Mouse (Mus musculus) limb, embryonic 10.5 days (tissue): ENCODE data around the gene Stard7. TPM values are rescaled to one million over a fixed set of nuclear protein-coding genes. Genes with fewer than 3 reads are reported as not detected.

Experiments used
- DNase-seq: peaks from one replicate; pipeline ENCODE4 v3.0.0-alpha.2; 2017; ENCODE audit warnings: low spot score
- H3K27ac ChIP-seq: fragments of 300-500 bp; sonication (generic); 2 replicates; pipeline ENCODE4 v1.5.1; 2016; ENCODE audit warnings: mild to moderate bottlenecking
- H3K27me3 ChIP-seq: fragments of 300-500 bp; sonication (generic); 2 replicates; pipeline ENCODE4 v1.6.1; 2016; ENCODE audit warnings: low read depth, mild to moderate bottlenecking; ENCODE audit not compliant: poor library complexity, severe bottlenecking
- H3K36me3 ChIP-seq: fragments of 300-500 bp; sonication (generic); 2 replicates; pipeline ENCODE4 v1.6.1; 2016; ENCODE audit warnings: mild to moderate bottlenecking, moderate library complexity
- H3K4me1 ChIP-seq: fragments of 300-500 bp; sonication (generic); 2 replicates; pipeline ENCODE4 v1.6.1; 2016
- H3K4me3 ChIP-seq: fragments of 300-500 bp; sonication (generic); 2 replicates; pipeline ENCODE4 v1.5.1; 2016; ENCODE audit warnings: mild to moderate bottlenecking, moderate library complexity
- H3K9me3 ChIP-seq: fragments of 300-500 bp; sonication (generic); replicated peaks from 2 replicates; pipeline ENCODE4 v1.6.1; 2016; ENCODE audit warnings: mild to moderate bottlenecking
- WGBS: fragments of 180-500 bp; shearing (Covaris S2); methylation state at CpG from one replicate; pipeline ENCODE4 v1.1.7; 2016; 5-methylcytosine and 5-hydroxymethylcytosine counted together
- polyA plus RNA-seq: library from polyadenylated mRNA; unstranded; fragments of >200 nt; fragmentation: Nextera tagmentation; extraction: Ambion mirVana; gene quantifications from 2 replicates; pipeline ENCODE4 v1.2.1, GENCODE M21; 2016

Gene Stard7
- polyA plus RNA-seq, 1 experiment from 2014 or later = 80.8 TPM

DNA sequence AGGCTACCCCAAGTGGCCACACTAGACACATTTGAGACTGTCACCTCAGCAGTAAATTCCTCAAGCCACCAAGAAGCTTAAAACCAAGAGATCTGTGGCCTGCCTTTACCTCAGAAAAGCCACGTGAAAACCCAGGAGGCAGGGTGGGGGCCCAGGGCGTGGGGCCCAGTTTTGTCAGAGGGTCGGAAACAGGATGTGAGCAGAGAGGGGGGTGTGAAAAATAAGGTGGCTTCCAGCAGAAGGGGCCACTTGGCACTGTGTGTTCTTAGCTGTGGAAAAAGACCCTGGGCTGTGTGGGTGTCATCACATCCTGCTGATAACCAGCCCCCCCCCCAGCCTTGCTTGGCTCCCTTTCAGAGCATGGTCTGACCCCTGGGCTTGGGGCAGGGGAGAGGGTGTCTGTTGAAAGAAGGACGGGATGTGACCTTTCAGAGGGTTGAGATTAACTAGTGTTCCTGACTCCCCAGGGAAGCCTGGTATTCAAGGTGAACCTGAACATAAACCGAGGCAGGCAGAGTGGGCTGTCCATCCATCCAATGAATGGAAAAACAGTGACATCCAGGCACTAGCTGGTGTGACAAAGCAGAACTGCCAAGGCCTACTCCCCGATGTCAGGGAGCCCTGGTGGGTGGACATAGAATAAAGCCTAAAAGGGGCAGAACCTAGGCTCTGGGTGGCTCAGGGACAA is 44.6 kb downstream of the Stard7 start:
- Histone ChIP-seq H3K27me3 (no peaks in the 10 kb centered on the region), H3K9me3 (no peaks in the 10 kb centered on the region), H3K4me3 (no peak overlapping the region), H3K36me3 (no peaks in the 10 kb centered on the region), H3K4me1 (no peaks in the 10 kb centered on the region), H3K27ac (peak overlapping the region; percentile 3; the same call in 1 of the 2 replicates)
- 73% methylated on average over 6 of the region's 6 CpGs for WGBS
- DNase-seq = no peak

- WGBS = 79% methylated on average over 1 of the region's 1 CpGs
- Histone ChIP-seq H3K4me3 (no peak overlapping the region), H3K27ac (no peak overlapping the region), H3K27me3 (no peaks in the 10 kb centered on the region), H3K4me1 (no peaks in the 10 kb centered on the region), H3K36me3 (no peaks in the 10 kb centered on the region), H3K9me3 (no peaks in the 10 kb centered on the region)
- no peak for DNase-seq
Measured at GRCm38 (mm10) chr2:127315155-127315470, 45.1 kb downstream of the Stard7 start.

DNA sequence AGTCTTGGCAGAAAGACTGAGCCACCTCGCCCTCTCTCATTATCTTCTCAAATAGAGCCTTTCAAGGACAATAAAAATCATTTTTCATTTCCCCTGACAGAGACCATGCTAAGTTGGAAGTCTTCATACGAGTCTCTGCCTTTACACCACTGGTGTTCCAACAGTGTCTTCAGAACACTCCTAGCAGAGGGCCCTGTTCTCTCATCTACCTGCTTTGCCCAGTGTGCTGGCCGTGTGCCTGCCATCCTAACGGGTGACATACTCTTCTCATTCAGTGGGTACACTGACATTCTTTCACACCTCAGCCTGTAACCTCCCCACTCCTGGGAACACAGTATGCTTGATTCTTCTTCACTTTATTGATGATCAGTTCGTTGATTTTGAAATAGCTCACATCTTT is 46.4 kb downstream of the Stard7 start:
- DNase-seq = no peak
- Histone ChIP-seq H3K27ac (no peak overlapping the region), H3K4me3 (no peak overlapping the region), H3K27me3 (no peaks in the 10 kb centered on the region), H3K9me3 (no peaks in the 10 kb centered on the region), H3K36me3 (no peaks in the 10 kb centered on the region), H3K4me1 (no peaks in the 10 kb centered on the region)
- 81% methylated on average over 5 of the region's 5 CpGs for WGBS

GRCm38 (mm10) chr2:127318136-127318535 is 48.1 kb downstream of the Stard7 start:
- Histone ChIP-seq H3K36me3 (no peaks in the 10 kb centered on the region), H3K4me1 (peaks cover 3% of the 10 kb centered on the region), H3K27me3 (no peaks in the 10 kb centered on the region), H3K27ac (no peak overlapping the region), H3K9me3 (no peaks in the 10 kb centered on the region), H3K4me3 (no peak overlapping the region)
- no peak for DNase-seq
- whole genome bisulfite sequencing = 91% methylated on average over 4 of the region's 4 CpGs

- WGBS = 76% methylated on average over 4 of the region's 4 CpGs
- H3K9me3 ChIP-seq = no peaks in the 10 kb centered on the region
- no peak overlapping the region for H3K27ac ChIP-seq
- no peak for DNase-seq
- H3K4me1 ChIP-seq = peaks cover 10% of the 10 kb centered on the region
- no peaks in the 10 kb centered on the region for H3K36me3 ChIP-seq
- no peak overlapping the region for H3K4me3 ChIP-seq
- H3K27me3 ChIP-seq = no peaks in the 10 kb centered on the region
Measured at GRCm38 (mm10) chr2:127319071-127319470, 49.1 kb downstream of the Stard7 start.

GRCm38 (mm10) chr2:127322671-127323285 is 52.8 kb downstream of the Stard7 start:
- Histone ChIP-seq H3K27me3 (no peaks in the 10 kb centered on the region), H3K4me3 (no peak overlapping the region), H3K4me1 (peaks cover 10% of the 10 kb centered on the region), H3K27ac (no peak overlapping the region), H3K9me3 (no peaks in the 10 kb centered on the region), H3K36me3 (no peaks in the 10 kb centered on the region)
- DNase-seq = no peak
- WGBS = 93% methylated on average over 6 of the region's 6 CpGs

- 78% methylated on average over 1 of the region's 1 CpGs for WGBS
- Histone ChIP-seq H3K27me3 (no peaks in the 10 kb centered on the region), H3K36me3 (no peaks in the 10 kb centered on the region), H3K9me3 (no peaks in the 10 kb centered on the region), H3K4me3 (no peak overlapping the region), H3K4me1 (peaks cover 14% of the 10 kb centered on the region), H3K27ac (no peak overlapping the region)
- DNase-seq = no peak
Measured at GRCm38 (mm10) chr2:127323667-127324066, 53.6 kb downstream of the Stard7 start.

DNA sequence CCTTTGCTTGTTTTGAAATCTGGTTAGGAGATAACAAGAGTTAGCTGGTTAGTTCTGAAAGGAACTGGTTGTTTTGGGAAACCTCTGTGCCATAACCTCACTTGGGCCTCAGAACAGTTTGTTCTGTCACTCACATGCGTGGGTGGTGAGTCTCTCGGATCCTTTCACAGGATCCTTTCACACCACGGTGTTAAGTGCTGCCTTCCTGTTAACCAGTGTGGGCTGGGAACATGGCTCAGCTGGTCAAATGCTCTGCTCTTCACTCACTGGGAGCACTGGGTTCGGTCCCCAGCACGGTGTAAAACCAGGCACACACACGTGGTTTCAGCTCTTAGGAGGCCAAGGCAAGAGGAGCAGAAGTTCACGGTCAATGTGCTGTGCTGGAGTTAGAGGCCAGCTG is 54.4 kb downstream of the Stard7 start:
- no peak for DNase-seq
- WGBS = 51% methylated on average over 7 of the region's 7 CpGs
- Histone ChIP-seq H3K27me3 (no peaks in the 10 kb centered on the region), H3K36me3 (no peaks in the 10 kb centered on the region), H3K4me1 (peaks cover 20% of the 10 kb centered on the region), H3K4me3 (no peak overlapping the region), H3K27ac (no peak overlapping the region), H3K9me3 (no peaks in the 10 kb centered on the region)

DNA sequence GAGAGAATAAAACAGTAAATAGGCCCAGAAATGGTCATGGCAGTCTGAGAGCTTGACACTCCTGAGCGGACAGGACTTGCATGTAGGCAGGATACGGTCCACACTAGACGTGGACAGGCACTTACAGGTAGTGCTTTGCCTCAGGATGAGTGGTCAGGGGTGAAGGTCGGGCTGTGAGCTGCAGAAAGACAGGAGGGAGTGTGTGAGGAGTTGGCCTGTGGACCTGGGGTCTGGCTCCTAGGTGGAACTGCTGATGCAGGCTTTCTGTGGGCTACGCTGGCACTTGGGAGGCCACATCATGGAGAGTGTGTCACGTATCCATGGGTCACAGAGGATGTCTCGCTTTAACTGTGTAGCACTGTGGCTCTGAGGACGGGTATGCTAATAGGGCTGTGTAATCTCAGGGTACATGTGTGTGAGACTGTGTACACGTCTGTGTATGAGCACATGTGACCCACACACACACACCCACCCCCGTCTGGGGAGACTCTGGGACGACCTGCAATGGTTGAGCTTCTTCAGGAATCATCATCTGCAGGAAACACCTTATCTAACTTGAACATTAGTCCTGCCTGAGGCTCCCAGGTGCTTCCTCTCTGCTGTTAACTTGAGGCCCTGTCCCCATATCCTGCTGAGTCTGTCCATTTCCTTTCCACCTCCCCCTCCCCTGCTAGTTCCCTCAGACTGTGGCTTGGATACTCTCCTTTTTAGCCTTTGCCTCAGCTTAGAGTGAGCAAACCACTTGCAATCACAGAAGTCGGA is 58.3 kb downstream of the Stard7 start:
- no peak for DNase-seq
- peaks cover 19% of the 10 kb centered on the region for H3K4me1 ChIP-seq

GRCm38 (mm10) chr2:127332807-127333570 is 63.0 kb downstream of the Stard7 start:
- WGBS = 81% methylated on average over 14 of the region's 14 CpGs
- no peaks in the 10 kb centered on the region for H3K9me3 ChIP-seq
- peaks cover 44% of the 10 kb centered on the region for H3K4me1 ChIP-seq
- no peak overlapping the region for H3K4me3 ChIP-seq
- no peak overlapping the region for H3K27ac ChIP-seq
- no peaks in the 10 kb centered on the region for H3K36me3 ChIP-seq
- DNase-seq = no peak
- H3K27me3 ChIP-seq = peaks cover 50% of the 10 kb centered on the region

More for the DNA sequence above, 58.3 kb downstream of the Stard7 start:
- peaks cover 7% of the 10 kb centered on the region for H3K27me3 ChIP-seq
- 71% methylated on average over 12 of the region's 12 CpGs for WGBS
- no peaks in the 10 kb centered on the region for H3K36me3 ChIP-seq
- H3K4me3 ChIP-seq = no peak overlapping the region
- H3K9me3 ChIP-seq = no peaks in the 10 kb centered on the region
- H3K27ac ChIP-seq = peak overlapping the region; percentile 51; the same call in 1 of the 2 replicates

GRCm38 (mm10) chr2:127333945-127334603 is 64.1 kb downstream of the Stard7 start:
- WGBS = 80% methylated on average over 5 of the region's 5 CpGs
- Histone ChIP-seq H3K36me3 (no peaks in the 10 kb centered on the region), H3K4me3 (no peak overlapping the region), H3K4me1 (peaks cover 42% of the 10 kb centered on the region), H3K27me3 (peaks cover 55% of the 10 kb centered on the region), H3K27ac (no peak overlapping the region), H3K9me3 (no peaks in the 10 kb centered on the region)
- DNase-seq = no peak

GRCm38 (mm10) chr2:127335078-127335541 is 65.1 kb downstream of the Stard7 start:
- DNase-seq = no peak
- Histone ChIP-seq H3K9me3 (no peaks in the 10 kb centered on the region), H3K27ac (0 out of 2 replicates have a peak overlapping the region, but pooled peaks have one; percentile 3), H3K4me1 (peaks cover 39% of the 10 kb centered on the region), H3K27me3 (peaks cover 55% of the 10 kb centered on the region), H3K36me3 (no peaks in the 10 kb centered on the region), H3K4me3 (peak overlapping the region; percentile 66)
- WGBS = 55% methylated on average over 11 of the region's 11 CpGs
